Mouse (Mus musculus) G1E (cell line): ENCODE data around the gene Foxo1. TPM values are rescaled to one million over a fixed set of nuclear protein-coding genes. Genes with fewer than 3 reads are reported as not detected.

Experiments
- ATAC-seq: 2 replicates; pipeline ENCODE4 v1.8.0; 2016; ENCODE audit warnings: mild to moderate bottlenecking; ENCODE audit not compliant: insufficient number of reproducible peaks, poor library complexity, low FRiP score, severe bottlenecking; ENCODE audit errors: extremely low read depth
- DNase-seq: peaks from one replicate; pipeline ENCODE4 v3.0.0; 2012; ENCODE audit warnings: low spot score
- H3K27me3 ChIP-seq: 2 replicates; pipeline ENCODE4 v1.6.1; 2012; ENCODE audit warnings: mild to moderate bottlenecking, low read length, inconsistent platforms; ENCODE audit not compliant: insufficient read depth
- H3K36me3 ChIP-seq: replicated peaks from 2 replicates; pipeline ENCODE3; 2012; ENCODE audit warnings: mild to moderate bottlenecking, inconsistent platforms
- H3K4me1 ChIP-seq: 2 replicates; pipeline ENCODE4 v1.6.1; 2012; ENCODE audit warnings: low read depth, low read length, inconsistent platforms, mixed read lengths; ENCODE audit not compliant: insufficient read depth
- H3K4me3 ChIP-seq: 2 replicates; pipeline ENCODE4 v1.5.1; 2012; ENCODE audit warnings: low read depth, mild to moderate bottlenecking, inconsistent platforms, low read length, moderate library complexity, mixed read lengths
- H3K9me3 ChIP-seq: replicated peaks from 2 replicates; pipeline ENCODE4 v1.6.1; 2012; ENCODE audit warnings: inconsistent platforms
- CTCF ChIP-seq: IDR thresholded peaks from 2 replicates; pipeline ENCODE4 v1.5.1; 2012; ENCODE audit warnings: low read depth, low read length, inconsistent platforms, mixed read lengths
- GATA1 ChIP-seq: IDR thresholded peaks from 2 replicates; pipeline ENCODE4 v1.6.1; 2012; ENCODE audit warnings: borderline replicate concordance, low read length, inconsistent platforms, mixed read lengths
- GATA2 ChIP-seq: IDR thresholded peaks from 2 replicates; pipeline ENCODE4 v1.6.1; 2012; ENCODE audit warnings: low read depth, low read length, inconsistent platforms, borderline replicate concordance
- POLR2AphosphoS5 ChIP-seq: IDR thresholded peaks from 2 replicates; pipeline ENCODE4 v1.6.1; 2012; ENCODE audit warnings: low read depth, low read length, inconsistent platforms; ENCODE audit not compliant: insufficient replicate concordance
- TAL1 ChIP-seq: conservative IDR thresholded peaks from 2 replicates; pipeline ENCODE4 v1.6.1; 2012; ENCODE audit warnings: low read depth, low read length, inconsistent platforms, mixed read lengths
- polyA plus RNA-seq: library from polyadenylated mRNA; stranded (reverse); fragments of >175 nt; gene quantifications from 2 replicates; pipeline ENCODE4 v1.2.3, GENCODE M21; 2012
- total RNA-seq, 2 experiments: library from RNA; stranded (forward) in 1 of 2; stranded (reverse) in 1 of 2; fragments of 200-1000 nt in 1 of 2; fragments of >200 nt in 1 of 2; fragmentation: Nextera tagmentation in 1 of 2; gene quantifications; 2 replicates each; pipeline ENCODE4 v1.2.3; 2014 to 2017

The Foxo1 gene
- total and polyA plus RNA-seq, 3 experiments = 0.11 TPM; not detected in 2

GRCm38 (mm10) chr3:52390766-52391665 lies 122.9 kb downstream of the Foxo1 start:
- no peaks in the 10 kb centered on the region for H3K36me3 ChIP-seq
- no peak for ATAC-seq
- no peaks in the 10 kb centered on the region for H3K4me1 ChIP-seq
- TF ChIP-seq GATA1 (no peak), TAL1 (no peak), CTCF (no peak), POLR2AphosphoS5 (no peak), GATA2 (no peak)
- peaks cover 73% of the 10 kb centered on the region for H3K9me3 ChIP-seq
- no peaks in the 10 kb centered on the region for H3K27me3 ChIP-seq
- no peak for DNase-seq
- no peak overlapping the region for H3K4me3 ChIP-seq

DNA sequence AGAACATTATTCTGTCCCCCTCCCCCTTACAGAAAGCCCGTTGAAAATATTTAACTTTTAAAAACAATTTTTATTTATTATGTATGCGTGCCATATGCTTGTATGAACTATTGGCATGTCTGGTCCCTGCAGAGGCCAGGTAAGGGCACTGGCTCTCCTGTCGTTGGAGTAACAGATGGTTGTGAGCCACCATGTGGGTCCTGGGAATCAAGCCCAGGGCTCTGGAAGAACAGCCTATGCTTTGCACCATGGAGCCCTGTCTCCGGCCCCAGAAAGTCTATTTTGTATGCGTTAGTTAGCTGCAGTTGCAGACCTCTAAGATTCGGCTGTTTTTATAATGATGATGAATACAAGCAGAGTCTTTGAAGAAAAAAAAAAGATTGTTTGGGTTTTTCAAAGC lies 123.8 kb downstream of the Foxo1 start:
- H3K4me3 ChIP-seq = no peak overlapping the region
- H3K9me3 ChIP-seq = peaks cover 78% of the 10 kb centered on the region
- no peak for DNase-seq

DNA sequence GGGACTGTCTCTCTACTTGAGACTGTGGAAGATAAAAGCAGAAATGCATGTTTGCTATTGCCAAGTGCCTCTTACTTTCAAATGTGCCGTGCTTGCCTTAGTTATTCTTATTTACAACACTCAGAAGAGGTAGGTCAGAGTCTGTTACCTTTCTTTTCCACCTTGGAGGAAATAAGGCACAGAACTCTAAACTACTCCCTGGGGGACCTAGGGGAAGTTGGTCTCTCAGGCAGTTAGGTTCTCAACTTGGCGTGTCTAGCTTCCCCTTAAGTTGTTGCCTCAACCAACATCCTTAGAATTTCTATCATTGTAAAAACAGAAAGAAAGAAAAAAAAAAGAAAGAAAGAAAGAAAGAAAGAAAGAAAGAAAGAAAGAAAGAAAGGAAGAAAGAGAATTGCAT lies 124.4 kb downstream of the Foxo1 start:
- H3K4me1 ChIP-seq = no peaks in the 10 kb centered on the region
- H3K27me3 ChIP-seq = no peaks in the 10 kb centered on the region
- DNase-seq (no peak), ATAC-seq (no peak)
- peaks cover 79% of the 10 kb centered on the region for H3K9me3 ChIP-seq
- TF ChIP-seq GATA1 = no peak
- no peaks in the 10 kb centered on the region for H3K36me3 ChIP-seq
- no peak overlapping the region for H3K4me3 ChIP-seq

More for the DNA sequence above, 123.8 kb downstream of the Foxo1 start:
- Histone ChIP-seq H3K36me3 (no peaks in the 10 kb centered on the region), H3K4me1 (no peaks in the 10 kb centered on the region), H3K27me3 (no peaks in the 10 kb centered on the region)
- no peak for ATAC-seq
- no peak for TF ChIP-seq TAL1
- no peak for TF ChIP-seq GATA2
- TF ChIP-seq POLR2AphosphoS5 = no peak
- TF ChIP-seq CTCF = no peak
- TF ChIP-seq GATA1 = no peak

DNA sequence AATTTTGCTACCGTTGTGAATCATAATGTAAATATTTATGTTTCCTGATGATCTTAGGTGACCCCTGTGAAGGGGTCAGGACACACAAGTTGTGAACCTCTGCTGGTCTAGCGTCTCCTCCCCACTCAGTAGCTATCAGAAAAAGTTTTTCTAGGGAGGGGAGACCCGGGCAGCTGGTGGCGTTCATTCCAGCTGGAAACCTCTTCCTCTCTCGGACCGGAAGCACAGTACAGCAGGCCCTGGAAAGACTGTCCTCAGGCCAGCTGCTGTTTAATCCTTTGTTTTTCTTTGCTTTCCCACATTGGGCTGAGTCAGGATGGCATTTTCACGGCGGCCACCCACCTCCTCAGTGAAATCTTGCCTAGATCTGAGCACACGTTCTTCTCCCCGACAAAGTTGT lies 125.0 kb downstream of the Foxo1 start:
- no peak for DNase-seq
- no peaks in the 10 kb centered on the region for H3K4me1 ChIP-seq
- H3K36me3 ChIP-seq = no peaks in the 10 kb centered on the region
- H3K27me3 ChIP-seq = no peaks in the 10 kb centered on the region
- TF ChIP-seq GATA2 (no peak), CTCF (no peak), GATA1 (no peak), POLR2AphosphoS5 (no peak), TAL1 (no peak)
- H3K4me3 ChIP-seq = no peak overlapping the region
- H3K9me3 ChIP-seq = peaks cover 79% of the 10 kb centered on the region
- no peak for ATAC-seq

GRCm38 (mm10) chr3:52396121-52396731 lies 128.1 kb downstream of the Foxo1 start:
- no peak for DNase-seq
- TF ChIP-seq POLR2AphosphoS5 (no peak), CTCF (no peak), GATA1 (no peak), GATA2 (no peak), TAL1 (no peak)
- ATAC-seq = no peak
- H3K9me3 ChIP-seq = peaks cover 85% of the 10 kb centered on the region
- H3K4me3 ChIP-seq = no peak overlapping the region; the same call in 1 of the 2 replicates
- H3K27me3 ChIP-seq = no peaks in the 10 kb centered on the region
- H3K36me3 ChIP-seq = no peaks in the 10 kb centered on the region
- no peaks in the 10 kb centered on the region for H3K4me1 ChIP-seq

DNA sequence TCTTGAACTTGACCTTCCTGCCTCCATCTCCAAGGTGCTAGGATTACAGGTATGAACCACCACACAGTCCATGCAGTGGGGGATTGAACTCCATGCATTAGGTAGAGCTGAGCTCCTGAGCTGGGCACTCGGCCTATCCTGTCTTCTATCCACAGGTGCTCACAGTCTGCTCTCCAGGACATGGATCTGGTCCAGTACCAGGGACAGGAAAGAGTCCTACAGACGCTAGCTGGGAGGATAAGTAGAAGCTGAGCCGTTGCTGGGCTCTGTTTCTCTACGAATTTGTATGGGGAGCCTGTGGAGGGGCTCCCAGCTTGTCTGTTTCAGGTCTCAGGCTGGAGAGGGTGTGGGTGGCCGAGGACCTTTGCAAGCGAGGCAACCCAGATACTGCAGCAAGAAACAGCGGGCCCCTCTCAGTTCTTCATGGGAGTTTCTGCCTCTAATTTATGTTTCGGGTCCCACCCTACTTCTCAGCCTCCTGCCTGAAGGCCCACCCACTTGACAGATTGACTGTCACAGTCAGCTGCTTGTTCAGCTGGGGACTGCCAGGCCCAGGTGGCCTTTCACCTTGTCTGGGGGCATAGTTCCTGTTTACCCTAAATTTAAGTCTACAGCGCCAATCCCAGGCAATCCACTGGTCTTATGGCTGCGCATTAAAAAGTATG lies 128.9 kb downstream of the Foxo1 start:
- no peaks in the 10 kb centered on the region for H3K36me3 ChIP-seq
- no peak overlapping the region for H3K4me3 ChIP-seq
- TF ChIP-seq POLR2AphosphoS5 = no peak
- TF ChIP-seq GATA1 = no peak
- TF ChIP-seq TAL1 = no peak
- TF ChIP-seq GATA2 = no peak
- no peak for TF ChIP-seq CTCF
- ATAC-seq (no peak), DNase-seq (no peak)
- H3K27me3 ChIP-seq = no peaks in the 10 kb centered on the region
- H3K9me3 ChIP-seq = peaks cover 88% of the 10 kb centered on the region
- no peaks in the 10 kb centered on the region for H3K4me1 ChIP-seq
